Mouse (Mus musculus): ENCODE results near the gene Slc12a6.

DNA sequence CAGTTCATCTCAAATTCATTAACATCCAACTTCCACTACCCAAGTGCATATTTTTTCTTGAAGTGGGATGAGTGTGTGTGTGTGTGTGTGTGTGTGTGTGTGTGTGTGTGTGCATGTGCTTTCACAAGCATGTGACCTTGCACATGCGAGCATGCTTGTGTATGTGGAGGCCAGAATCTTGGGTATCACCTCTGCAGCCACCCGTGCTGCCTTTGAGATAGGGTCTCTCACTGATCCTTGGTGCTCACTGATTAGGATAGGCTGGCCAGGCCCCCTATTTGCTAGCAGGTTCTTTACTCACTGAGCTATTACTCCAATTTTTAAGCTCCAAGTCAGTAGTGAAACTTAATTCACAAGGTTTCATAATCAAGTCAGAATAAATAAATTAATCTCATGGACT is 7.3 kb downstream of the Slc12a6 start:
- TF ChIP-seq CTCF (IDR thresholded peaks at IDR 0.05; ENCODE audit: low read depth, low read length), result no peak
- no peak for TF ChIP-seq POLR2A (IDR thresholded peaks at IDR 0.05; ENCODE audit: insufficient read depth, low read length)

Data from ES-Bruce4 (cell line).